ENCODE assay signal across 11 mouse cellular contexts in the genomic region with DNA sequence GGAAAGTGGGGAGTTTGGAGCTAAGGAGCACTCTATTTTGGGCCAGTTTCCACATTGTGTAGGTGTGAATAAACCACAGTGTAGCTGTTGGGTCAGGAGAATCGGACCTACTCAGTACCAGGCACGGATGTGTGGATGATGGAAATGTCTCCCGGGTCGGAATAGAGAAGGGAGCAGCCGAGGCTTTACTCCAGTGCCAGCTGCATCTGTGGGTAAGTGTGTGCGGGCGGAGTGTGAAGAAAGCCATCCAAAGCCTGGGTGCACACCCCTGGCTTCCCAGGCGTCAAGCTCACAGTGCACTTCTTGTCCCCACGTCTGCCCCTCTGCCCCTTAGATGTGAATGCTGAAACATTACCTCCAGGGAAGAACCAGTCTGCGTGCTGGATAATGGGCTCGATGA.
"Had no signal": no experiment of that assay in that cellular context is flagged by ENCODE, and none has a peak within 500 bp of the region (broad histone marks: within the 10 kb centered on the region; RNA-seq: fewer than 3 reads in every experiment).

No protein-coding gene starts in this region.

- DNase-seq: retina, postnatal 1 day; right cerebral cortex, postnatal 14 days; right cerebral cortex, postnatal 25 days; right cerebral cortex, postnatal 4 days; spleen, adult 18-20 months; thymus, adult 18-20 months; thymus, adult 2 months; thymus, postnatal 14 days; thymus, postnatal 25 days; thymus, postnatal 36 days; thymus, postnatal 4 days had no signal
